Mouse (Mus musculus): ENCODE results near the gene Actl10. TPM values are rescaled to one million over a fixed set of nuclear protein-coding genes. Genes with fewer than 3 reads are reported as not detected.

Actl10 gene
- polyA plus RNA-seq (2012; rRNA removed), result not detected in 2 replicates

- TF ChIP-seq CTCF (IDR thresholded peaks at IDR 0.05; ENCODE audit: extremely low read depth, insufficient read depth, low read length) (no peak), POLR2A (IDR thresholded peaks at IDR 0.05; ENCODE audit: extremely low read depth, insufficient read depth, low read length) (no peak)
- no peak within 1 kb of the TSS for H3K4me3 ChIP-seq (ENCODE audit: insufficient read depth, low read length)
- H3K27ac ChIP-seq (ENCODE audit: insufficient read depth, low read length), result no peak within 1 kb of the TSS
- peaks cover 3% of the 10 kb centered on the region for H3K4me1 ChIP-seq (ENCODE audit: control insufficient read depth, insufficient read depth, low read length)
These were observed at the start of gene Actl10 for GRCm38 (mm10) chr2:154551476-154551875. TSS of gene Actl10 (plus strand) at chr2:154551776.

- H3K4me3 ChIP-seq (ENCODE audit: insufficient read depth, low read length), result no peak overlapping the region
- TF ChIP-seq POLR2A (IDR thresholded peaks at IDR 0.05; ENCODE audit: extremely low read depth, insufficient read depth, low read length) (no peak), CTCF (IDR thresholded peaks at IDR 0.05; ENCODE audit: extremely low read depth, insufficient read depth, low read length) (no peak)
- 0 out of 2 replicates have a peak, but pooled peaks cover 2% of the 10 kb centered on the region for H3K4me1 ChIP-seq (ENCODE audit: control insufficient read depth, insufficient read depth, low read length)
- no peak overlapping the region for H3K27ac ChIP-seq (ENCODE audit: insufficient read depth, low read length)
These were observed 44.5 kb upstream of the Actl10 start for GRCm38 (mm10) chr2:154507076-154507475.

- no peak overlapping the region for H3K27ac ChIP-seq (ENCODE audit: insufficient read depth, low read length)
- TF ChIP-seq POLR2A (IDR thresholded peaks at IDR 0.05; ENCODE audit: extremely low read depth, insufficient read depth, low read length) (no peak), CTCF (IDR thresholded peaks at IDR 0.05; ENCODE audit: extremely low read depth, insufficient read depth, low read length) (0 out of 2 replicates have a peak, but pooled peaks have one; percentile 4)
- 0 out of 2 replicates have a peak, but pooled peaks cover 2% of the 10 kb centered on the region for H3K4me1 ChIP-seq (ENCODE audit: control insufficient read depth, insufficient read depth, low read length)
- no peak overlapping the region for H3K4me3 ChIP-seq (ENCODE audit: insufficient read depth, low read length)
These were observed 43.9 kb upstream of the Actl10 start for GRCm38 (mm10) chr2:154507566-154508283.

- Histone ChIP-seq H3K27ac (ENCODE audit: insufficient read depth, low read length) (no peak overlapping the region), H3K4me3 (ENCODE audit: insufficient read depth, low read length) (no peak overlapping the region), H3K4me1 (ENCODE audit: control insufficient read depth, insufficient read depth, low read length) (0 out of 2 replicates have a peak, but pooled peaks cover 2% of the 10 kb centered on the region)
- TF ChIP-seq POLR2A (IDR thresholded peaks at IDR 0.05; ENCODE audit: extremely low read depth, insufficient read depth, low read length) (no peak), CTCF (IDR thresholded peaks at IDR 0.05; ENCODE audit: extremely low read depth, insufficient read depth, low read length) (no peak)
These were observed 43.1 kb upstream of the Actl10 start for GRCm38 (mm10) chr2:154508450-154508849.

- Histone ChIP-seq H3K27ac (ENCODE audit: insufficient read depth, low read length) (no peak overlapping the region), H3K4me1 (ENCODE audit: control insufficient read depth, insufficient read depth, low read length) (0 out of 2 replicates have a peak, but pooled peaks cover 2% of the 10 kb centered on the region), H3K4me3 (ENCODE audit: insufficient read depth, low read length) (no peak overlapping the region)
- no peak for TF ChIP-seq CTCF (IDR thresholded peaks at IDR 0.05; ENCODE audit: extremely low read depth, insufficient read depth, low read length)
- no peak for TF ChIP-seq POLR2A (IDR thresholded peaks at IDR 0.05; ENCODE audit: extremely low read depth, insufficient read depth, low read length)
These were observed 41.4 kb upstream of the Actl10 start for GRCm38 (mm10) chr2:154510141-154510540.

GRCm38 (mm10) chr2:154516944-154517343, 34.6 kb upstream of the Actl10 start:
- TF ChIP-seq CTCF (IDR thresholded peaks at IDR 0.05; ENCODE audit: extremely low read depth, insufficient read depth, low read length) (no peak), POLR2A (IDR thresholded peaks at IDR 0.05; ENCODE audit: extremely low read depth, insufficient read depth, low read length) (no peak)
- peak overlapping the region; percentile 76; the same call in 1 of the 2 replicates for H3K27ac ChIP-seq (ENCODE audit: insufficient read depth, low read length)
- H3K4me1 ChIP-seq (ENCODE audit: control insufficient read depth, insufficient read depth, low read length), result peaks cover 5% of the 10 kb centered on the region; the same call in 1 of the 2 replicates
- no peak overlapping the region for H3K4me3 ChIP-seq (ENCODE audit: insufficient read depth, low read length)

- Histone ChIP-seq H3K27ac (ENCODE audit: insufficient read depth, low read length) (peak overlapping the region; percentile 76; the same call in 1 of the 2 replicates), H3K4me1 (ENCODE audit: control insufficient read depth, insufficient read depth, low read length) (peaks cover 5% of the 10 kb centered on the region; the same call in 1 of the 2 replicates), H3K4me3 (ENCODE audit: insufficient read depth, low read length) (no peak overlapping the region)
- no peak for TF ChIP-seq POLR2A (IDR thresholded peaks at IDR 0.05; ENCODE audit: extremely low read depth, insufficient read depth, low read length)
- no peak for TF ChIP-seq CTCF (IDR thresholded peaks at IDR 0.05; ENCODE audit: extremely low read depth, insufficient read depth, low read length)
These were observed 34.2 kb upstream of the Actl10 start for GRCm38 (mm10) chr2:154517424-154517823.

- peaks cover 7% of the 10 kb centered on the region; the same call in 1 of the 2 replicates for H3K4me1 ChIP-seq (ENCODE audit: control insufficient read depth, insufficient read depth, low read length)
- TF ChIP-seq POLR2A (IDR thresholded peaks at IDR 0.05; ENCODE audit: extremely low read depth, insufficient read depth, low read length) (no peak), CTCF (IDR thresholded peaks at IDR 0.05; ENCODE audit: extremely low read depth, insufficient read depth, low read length) (no peak)
- no peak overlapping the region for H3K4me3 ChIP-seq (ENCODE audit: insufficient read depth, low read length)
- no peak overlapping the region for H3K27ac ChIP-seq (ENCODE audit: insufficient read depth, low read length)
These were observed 30.1 kb upstream of the Actl10 start for GRCm38 (mm10) chr2:154521449-154521848.

- Histone ChIP-seq H3K27ac (ENCODE audit: insufficient read depth, low read length) (no peak overlapping the region), H3K4me3 (ENCODE audit: insufficient read depth, low read length) (no peak overlapping the region), H3K4me1 (ENCODE audit: control insufficient read depth, insufficient read depth, low read length) (peaks cover 4% of the 10 kb centered on the region; the same call in 1 of the 2 replicates)
- TF ChIP-seq POLR2A (IDR thresholded peaks at IDR 0.05; ENCODE audit: extremely low read depth, insufficient read depth, low read length) (no peak), CTCF (IDR thresholded peaks at IDR 0.05; ENCODE audit: extremely low read depth, insufficient read depth, low read length) (no peak)
These were observed 29.2 kb upstream of the Actl10 start for GRCm38 (mm10) chr2:154522334-154522733.

- H3K27ac ChIP-seq (ENCODE audit: insufficient read depth, low read length), result peak overlapping the region; percentile 5; the same call in 1 of the 2 replicates
- no peak for TF ChIP-seq CTCF (IDR thresholded peaks at IDR 0.05; ENCODE audit: extremely low read depth, insufficient read depth, low read length)
- no peak for TF ChIP-seq POLR2A (IDR thresholded peaks at IDR 0.05; ENCODE audit: extremely low read depth, insufficient read depth, low read length)
- no peak overlapping the region for H3K4me3 ChIP-seq (ENCODE audit: insufficient read depth, low read length)
- H3K4me1 ChIP-seq (ENCODE audit: control insufficient read depth, insufficient read depth, low read length), result 0 out of 2 replicates have a peak, but pooled peaks cover 2% of the 10 kb centered on the region
These were observed 26.3 kb upstream of the Actl10 start for GRCm38 (mm10) chr2:154525285-154525684.

Data from cortical plate, adult 2 months (tissue).